Mouse (Mus musculus): ENCODE results near the gene Map6d1.
A peak's percentile ranks its signal among the peaks of the same experiment; 100 is the strongest.

The Map6d1 gene

DNA sequence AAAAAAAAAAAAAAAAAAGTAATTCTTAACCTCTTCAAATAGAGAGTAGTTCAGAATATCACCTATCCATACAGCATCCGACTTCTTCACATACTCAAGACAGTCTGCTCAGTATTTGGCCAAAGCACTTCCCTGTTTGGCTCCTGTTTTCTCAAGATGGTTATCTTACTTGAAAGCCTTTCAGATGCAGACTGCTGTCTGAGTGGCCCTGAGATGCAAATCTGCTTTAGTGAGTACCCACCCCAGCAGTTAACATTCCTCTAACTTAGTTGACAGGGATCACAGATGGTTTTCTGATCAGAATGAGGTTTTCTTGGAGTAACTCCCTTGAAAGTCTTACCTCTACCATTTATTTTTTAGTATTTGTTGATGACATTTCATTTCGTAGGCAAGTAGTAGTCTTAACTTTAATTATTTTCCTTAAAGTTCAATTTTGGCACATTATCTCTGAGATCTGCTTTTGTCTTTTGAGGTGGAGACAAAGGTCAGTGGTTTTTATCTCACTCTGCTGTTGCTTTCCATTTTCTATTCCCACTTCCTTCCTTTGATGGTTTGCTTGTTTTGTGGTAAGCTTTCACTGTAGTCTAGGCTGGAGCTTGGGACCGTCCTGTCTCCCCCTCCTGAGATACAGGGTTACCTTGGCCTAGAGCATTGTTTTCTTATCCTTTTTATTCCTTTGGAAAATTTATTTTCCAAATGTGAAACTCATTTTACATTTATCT lies 49.8 kb downstream of the Map6d1 start:
- DNase-seq (ENCODE audit: low read depth, low spot score), result no peak

DNA sequence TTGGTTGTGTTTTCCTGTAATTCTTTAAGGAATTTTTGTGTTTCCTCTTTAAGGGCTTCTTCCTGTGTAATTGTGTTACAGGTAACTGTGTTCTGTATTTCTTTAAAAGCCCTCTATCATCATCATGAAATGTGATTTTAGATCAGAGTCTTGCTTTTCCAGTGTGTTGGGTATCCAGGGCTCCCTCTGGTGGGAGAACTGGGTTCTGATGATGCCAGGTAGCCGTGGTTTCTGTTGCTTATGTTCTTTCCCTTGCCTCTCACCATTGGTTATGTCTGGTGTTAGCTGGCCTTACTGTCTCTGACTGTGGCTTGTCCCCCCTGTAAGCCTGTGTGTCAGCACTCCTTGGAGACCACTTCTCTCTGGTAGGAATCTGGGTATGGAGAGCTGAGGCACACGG lies 55.8 kb downstream of the Map6d1 start:
- peak; percentile 20 for DNase-seq (ENCODE audit: low read depth, low spot score)

Data from retina, postnatal 7 days (tissue).